Mouse (Mus musculus) CH12.LX (cell line): ENCODE data around the gene Fosb.

Experiments used
- CHD1 ChIP-seq: IDR thresholded peaks from 2 replicates; pipeline ENCODE4 v1.6.1; 2012; ENCODE audit warnings: low read depth, low read length, improper control_type of control experiment, inconsistent platforms
- CTCF ChIP-seq, 2 experiments: IDR thresholded peaks in 1 of 2; conservative IDR thresholded peaks in 1 of 2; 2 replicates each; pipeline ENCODE4 v1.5.1; 2011 to 2012; ENCODE audit warnings: low read depth in 2 of 2, low read length in 2 of 2, improper control_type of control experiment in 1 of 2, inconsistent platforms in 1 of 2, mild to moderate bottlenecking in 1 of 2, moderate library complexity in 1 of 2
- E2F4 ChIP-seq: IDR thresholded peaks from 2 replicates; pipeline ENCODE4 v1.6.1; 2011; ENCODE audit warnings: low read depth, low read length, improper control_type of control experiment; ENCODE audit not compliant: insufficient replicate concordance
- EP300 ChIP-seq: IDR thresholded peaks from 2 replicates; pipeline ENCODE4 v1.6.1; 2011; ENCODE audit warnings: low read length, improper control_type of control experiment
- JUN ChIP-seq: IDR thresholded peaks from 2 replicates; pipeline ENCODE4 v1.6.1; 2011; ENCODE audit warnings: low read depth, mild to moderate bottlenecking, low read length, improper control_type of control experiment, moderate library complexity; ENCODE audit not compliant: insufficient read depth
- MXI1 ChIP-seq: IDR thresholded peaks from 2 replicates; pipeline ENCODE4 v1.6.1; 2011; ENCODE audit warnings: mild to moderate bottlenecking, low read depth, low read length, improper control_type of control experiment
- POLR2A ChIP-seq: IDR thresholded peaks from 2 replicates; pipeline ENCODE4 v1.6.1; 2011; ENCODE audit warnings: low read depth, mild to moderate bottlenecking, improper control_type of control experiment, low read length
- TBP ChIP-seq: conservative IDR thresholded peaks from 2 replicates; pipeline ENCODE4 v1.6.1; 2011; ENCODE audit warnings: low read depth, low read length, improper control_type of control experiment
- UBTF ChIP-seq: IDR thresholded peaks from 2 replicates; pipeline ENCODE4 v1.6.1; 2012; ENCODE audit warnings: low read depth, mild to moderate bottlenecking, inconsistent platforms, low read length, improper control_type of control experiment, moderate library complexity
- USF1 ChIP-seq: IDR thresholded peaks from 2 replicates; pipeline ENCODE4 v1.6.1; 2014; ENCODE audit warnings: low read depth, mild to moderate bottlenecking, inconsistent platforms, low read length, improper control_type of control experiment
- USF2 ChIP-seq: conservative IDR thresholded peaks from 2 replicates; pipeline ENCODE4 v1.6.1; 2011; ENCODE audit warnings: low read depth, low read length, improper control_type of control experiment

- TF ChIP-seq CTCF (conservative IDR thresholded peaks at IDR 0.05 in 1 of 2, IDR thresholded peaks at IDR 0.05 in 1 of 2; ENCODE audit: low read depth in 2 of 2, low read length in 2 of 2), result peak; percentile 86 to 96
- peak; percentile 53; the same call in 1 of the 2 replicates for TF ChIP-seq MXI1
- no peak for TF ChIP-seq POLR2A
- no peak for TF ChIP-seq EP300
- no peak for TF ChIP-seq JUN
- no peak for TF ChIP-seq TBP
- no peak for TF ChIP-seq UBTF
- TF ChIP-seq CHD1, result no peak
- no peak for TF ChIP-seq USF2
- TF ChIP-seq E2F4, result 0 out of 2 replicates have a peak, but pooled peaks have one; percentile 69
- TF ChIP-seq USF1, result no peak
These were observed 32.7 kb upstream of the Fosb start for GRCm38 (mm10) chr7:19342481-19343027.
